Mouse (Mus musculus) G1E (cell line): ENCODE measurements around the gene Hnrnpul2. TPM values are rescaled to one million over a fixed set of nuclear protein-coding genes. Genes with fewer than 3 reads are reported as not detected.
A peak's percentile ranks its signal among the peaks of the same experiment; 100 is the strongest.

Experiments
- ATAC-seq: 2 replicates; pipeline ENCODE4 v1.8.0; 2016; ENCODE audit warnings: mild to moderate bottlenecking; ENCODE audit not compliant: insufficient number of reproducible peaks, poor library complexity, low FRiP score, severe bottlenecking; ENCODE audit errors: extremely low read depth
- DNase-seq: peaks from one replicate; pipeline ENCODE4 v3.0.0; 2012; ENCODE audit warnings: low spot score
- H3K27me3 ChIP-seq: 2 replicates; pipeline ENCODE4 v1.6.1; 2012; ENCODE audit warnings: mild to moderate bottlenecking, low read length, inconsistent platforms; ENCODE audit not compliant: insufficient read depth
- H3K36me3 ChIP-seq: replicated peaks from 2 replicates; pipeline ENCODE3; 2012; ENCODE audit warnings: mild to moderate bottlenecking, inconsistent platforms
- H3K4me1 ChIP-seq: 2 replicates; pipeline ENCODE4 v1.6.1; 2012; ENCODE audit warnings: low read depth, low read length, inconsistent platforms, mixed read lengths; ENCODE audit not compliant: insufficient read depth
- H3K4me3 ChIP-seq: 2 replicates; pipeline ENCODE4 v1.5.1; 2012; ENCODE audit warnings: low read depth, mild to moderate bottlenecking, inconsistent platforms, low read length, moderate library complexity, mixed read lengths
- H3K9me3 ChIP-seq: replicated peaks from 2 replicates; pipeline ENCODE4 v1.6.1; 2012; ENCODE audit warnings: inconsistent platforms
- CTCF ChIP-seq: IDR thresholded peaks from 2 replicates; pipeline ENCODE4 v1.5.1; 2012; ENCODE audit warnings: low read depth, low read length, inconsistent platforms, mixed read lengths
- GATA1 ChIP-seq: IDR thresholded peaks from 2 replicates; pipeline ENCODE4 v1.6.1; 2012; ENCODE audit warnings: borderline replicate concordance, low read length, inconsistent platforms, mixed read lengths
- GATA2 ChIP-seq: IDR thresholded peaks from 2 replicates; pipeline ENCODE4 v1.6.1; 2012; ENCODE audit warnings: low read depth, low read length, inconsistent platforms, borderline replicate concordance
- POLR2AphosphoS5 ChIP-seq: IDR thresholded peaks from 2 replicates; pipeline ENCODE4 v1.6.1; 2012; ENCODE audit warnings: low read depth, low read length, inconsistent platforms; ENCODE audit not compliant: insufficient replicate concordance
- TAL1 ChIP-seq: conservative IDR thresholded peaks from 2 replicates; pipeline ENCODE4 v1.6.1; 2012; ENCODE audit warnings: low read depth, low read length, inconsistent platforms, mixed read lengths
- polyA plus RNA-seq: library from polyadenylated mRNA; stranded (reverse); fragments of >175 nt; gene quantifications from 2 replicates; pipeline ENCODE4 v1.2.3, GENCODE M21; 2012
- total RNA-seq, 2 experiments: library from RNA; stranded (forward) in 1 of 2; stranded (reverse) in 1 of 2; fragments of 200-1000 nt in 1 of 2; fragments of >200 nt in 1 of 2; fragmentation: Nextera tagmentation in 1 of 2; gene quantifications; 2 replicates each; pipeline ENCODE4 v1.2.3; 2014 to 2017

Hnrnpul2 gene
- total and polyA plus RNA-seq, 3 experiments, result 45.9 to 114 (median 82.1) TPM

DNA sequence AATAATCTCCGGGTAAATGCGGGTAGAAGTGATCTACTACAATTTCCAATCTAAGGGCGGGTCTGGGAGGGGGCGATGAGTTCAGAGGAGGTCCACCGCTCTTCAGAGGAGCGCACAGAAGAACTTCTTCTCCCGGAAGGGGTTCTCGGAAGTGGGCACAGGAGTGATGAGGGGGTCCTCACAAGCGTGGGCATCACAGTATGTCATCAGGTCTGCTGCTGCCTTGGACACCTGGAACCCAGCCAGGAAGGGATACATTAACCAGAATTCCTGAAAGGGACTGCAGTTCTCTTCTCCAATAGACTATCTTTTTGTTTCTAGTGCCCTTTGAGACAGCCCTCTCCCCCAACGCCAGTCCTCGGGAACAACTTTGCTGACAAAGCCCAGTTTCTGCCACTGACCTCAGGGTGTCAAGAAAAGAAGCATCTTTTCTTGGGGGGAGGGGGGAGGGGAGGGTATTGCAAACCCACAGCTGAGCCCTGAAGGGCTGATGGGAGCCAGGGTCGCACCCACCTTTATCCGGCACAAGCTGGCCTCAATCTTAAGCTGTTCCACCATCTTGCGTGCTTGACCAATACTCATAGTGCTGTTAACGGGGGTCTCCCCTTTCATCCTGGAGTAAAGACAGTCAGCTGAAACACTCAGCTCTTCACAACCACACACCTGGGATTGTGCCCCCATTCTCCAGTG is 18.4 kb downstream of the Hnrnpul2 start:
- no peak for ATAC-seq
- Histone ChIP-seq H3K4me1 (peaks cover 3% of the 10 kb centered on the region; the same call in 1 of the 2 replicates), H3K9me3 (no peaks in the 10 kb centered on the region), H3K27me3 (no peaks in the 10 kb centered on the region), H3K4me3 (no peak overlapping the region), H3K36me3 (peaks cover 96% of the 10 kb centered on the region)
- no peak for DNase-seq
- no peak for TF ChIP-seq GATA1
- no peak for TF ChIP-seq CTCF

DNA sequence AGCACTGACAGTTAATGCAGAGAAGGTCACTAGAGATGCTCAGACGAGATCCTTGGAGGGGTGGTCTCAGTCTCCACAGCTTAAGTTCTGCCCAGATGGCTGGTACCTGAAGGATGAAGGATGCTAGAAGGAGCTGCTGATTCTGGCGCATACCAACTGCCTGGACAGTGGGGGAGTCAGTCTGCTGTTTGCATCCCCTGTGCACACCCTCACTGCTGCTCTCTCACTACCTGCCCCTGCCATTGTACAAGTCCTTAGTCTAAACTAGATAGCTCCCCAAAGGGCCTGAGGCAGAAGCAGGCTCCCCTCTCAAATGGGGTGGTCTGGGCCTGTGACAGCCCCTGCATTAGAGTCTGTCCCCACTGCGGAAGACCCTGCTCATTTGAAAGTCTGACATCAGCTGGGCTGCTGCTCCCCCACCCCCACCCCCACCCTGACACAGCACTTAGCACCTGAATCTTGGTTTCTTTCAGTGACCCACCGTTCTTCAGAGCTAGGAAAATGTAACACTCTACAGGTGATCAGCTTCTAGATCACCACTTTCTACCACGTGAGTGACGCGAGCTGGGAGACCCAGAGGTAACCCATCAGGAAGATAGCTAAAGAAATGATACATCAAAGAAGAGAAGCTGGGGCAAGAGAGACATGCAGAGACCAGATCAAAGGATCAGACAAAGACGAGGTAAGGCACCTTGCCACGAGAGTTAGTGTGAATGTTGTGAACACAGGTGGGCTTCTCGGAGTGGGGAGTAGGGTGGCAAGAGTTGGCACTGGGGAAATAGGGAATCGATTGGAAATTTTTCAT is 19.5 kb downstream of the Hnrnpul2 start, which contains the start of gene Gng3:
Gng3 (minus strand) TSS at position 92 of the 805 bp plus-strand sequence.
- Histone ChIP-seq H3K9me3 (no peaks in the 10 kb centered on the region), H3K4me1 (peaks cover 3% of the 10 kb centered on the region; the same call in 1 of the 2 replicates), H3K36me3 (peaks cover 95% of the 10 kb centered on the region), H3K4me3 (no peak within 1 kb of the TSS), H3K27me3 (no peaks in the 10 kb centered on the region)
- TF ChIP-seq TAL1 (no peak), POLR2AphosphoS5 (no peak), GATA2 (no peak), GATA1 (no peak), CTCF (no peak)
- DNase-seq, result no peak
- ATAC-seq, result no peak

DNA sequence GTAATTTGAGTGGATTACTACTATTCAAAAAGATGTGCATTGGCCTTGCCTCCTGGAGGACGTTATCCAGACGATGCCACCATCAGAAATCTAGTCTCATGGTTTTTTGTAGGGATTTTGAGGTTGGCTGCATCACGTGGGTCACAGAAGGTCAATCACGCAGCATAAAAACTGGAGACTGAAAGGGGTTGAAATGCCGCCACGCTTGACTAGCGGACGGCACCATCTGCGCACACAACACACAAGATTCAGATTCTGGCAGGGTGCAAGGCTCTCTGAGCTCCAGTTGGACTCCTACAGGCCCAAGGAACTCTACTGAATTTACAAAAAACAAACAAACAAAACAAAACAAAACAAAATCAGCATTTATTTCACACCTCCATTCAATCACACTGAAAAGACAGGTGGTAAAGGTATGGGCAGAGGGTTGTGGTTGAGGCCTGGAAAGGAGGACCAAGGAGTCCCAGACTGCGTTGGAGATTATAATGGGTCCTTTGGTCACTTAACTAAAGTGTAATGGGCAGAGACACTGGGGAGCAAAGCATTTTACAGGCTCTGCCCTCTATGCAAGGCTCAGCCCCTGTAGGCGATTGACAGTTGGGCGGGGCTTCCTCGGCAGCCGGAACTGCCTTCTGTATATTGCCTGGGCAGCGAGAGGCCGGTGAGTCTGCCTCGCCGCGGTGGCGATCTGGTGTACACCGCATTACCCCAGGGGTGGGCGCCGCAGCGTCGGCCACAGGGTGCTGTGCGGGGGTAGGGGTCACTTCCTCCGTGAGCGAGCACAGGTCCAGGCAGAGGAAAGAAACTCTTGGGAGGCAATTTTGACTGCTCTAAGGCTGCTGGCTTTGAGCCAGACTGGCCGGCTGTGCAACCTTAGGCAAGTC is 20.3 kb downstream of the Hnrnpul2 start:
- DNase-seq, result no peak
- no peaks in the 10 kb centered on the region for H3K27me3 ChIP-seq
- H3K36me3 ChIP-seq, result peaks cover 94% of the 10 kb centered on the region
- no peak for ATAC-seq
- no peak for TF ChIP-seq POLR2AphosphoS5
- no peaks in the 10 kb centered on the region for H3K9me3 ChIP-seq
- H3K4me3 ChIP-seq, result no peak overlapping the region
- H3K4me1 ChIP-seq, result peaks cover 3% of the 10 kb centered on the region; the same call in 1 of the 2 replicates

- no peak for DNase-seq
- TF ChIP-seq POLR2AphosphoS5 (no peak), GATA2 (no peak), TAL1 (no peak), GATA1 (no peak), CTCF (no peak)
- Histone ChIP-seq H3K4me1 (peaks cover 3% of the 10 kb centered on the region; the same call in 1 of the 2 replicates), H3K9me3 (no peaks in the 10 kb centered on the region), H3K36me3 (peaks cover 94% of the 10 kb centered on the region), H3K27me3 (no peaks in the 10 kb centered on the region), H3K4me3 (no peak overlapping the region)
- no peak for ATAC-seq
These were observed 21.2 kb downstream of the Hnrnpul2 start for GRCm38 (mm10) chr19:8841012-8841411.

GRCm38 (mm10) chr19:8842961-8843360 is 23.2 kb downstream of the Hnrnpul2 start:
- no peaks in the 10 kb centered on the region for H3K9me3 ChIP-seq
- no peaks in the 10 kb centered on the region for H3K27me3 ChIP-seq
- peaks cover 7% of the 10 kb centered on the region; the same call in 1 of the 2 replicates for H3K4me1 ChIP-seq
- DNase-seq (no peak), ATAC-seq (no peak)
- H3K4me3 ChIP-seq, result no peak overlapping the region
- TF ChIP-seq POLR2AphosphoS5 (no peak), GATA2 (no peak), TAL1 (no peak), GATA1 (no peak), CTCF (no peak)
- H3K36me3 ChIP-seq, result peaks cover 94% of the 10 kb centered on the region

DNA sequence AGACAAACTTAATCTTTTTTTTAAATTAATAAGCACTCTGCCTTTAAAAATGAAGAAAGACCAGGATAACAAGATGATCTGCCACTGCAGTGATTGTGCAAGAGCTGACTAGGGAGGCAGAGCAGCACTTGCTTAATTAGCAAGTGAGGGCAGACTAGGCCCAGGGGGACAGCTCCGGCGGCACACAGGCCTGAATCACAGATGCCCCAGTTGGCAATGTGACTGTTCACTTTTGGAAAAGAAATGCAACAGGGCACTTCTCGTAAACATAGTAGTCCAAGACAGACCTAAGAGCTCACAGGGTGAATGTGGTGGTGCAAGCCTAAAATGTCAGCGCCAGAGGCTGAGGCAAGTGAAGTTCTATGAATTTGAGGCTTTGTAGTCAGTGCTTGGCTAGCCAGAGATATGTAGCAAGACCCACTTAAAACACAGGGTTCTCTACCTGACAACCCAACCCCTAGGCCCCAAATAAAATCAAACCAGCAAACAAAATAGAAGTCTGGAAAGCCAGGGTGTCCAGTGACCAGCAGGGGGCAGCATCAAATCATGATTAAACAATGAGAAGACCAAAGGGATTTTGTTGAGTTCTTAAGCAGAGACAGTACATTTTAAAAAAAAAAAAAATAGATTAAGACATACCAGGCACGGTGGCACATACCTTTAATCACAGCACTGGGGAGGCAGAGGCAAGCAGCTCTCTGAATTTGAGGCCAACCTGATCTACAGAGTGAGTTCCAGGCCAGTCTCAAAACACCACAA is 24.7 kb downstream of the Hnrnpul2 start:
- no peak for ATAC-seq
- no peaks in the 10 kb centered on the region for H3K9me3 ChIP-seq
- no peak overlapping the region for H3K4me3 ChIP-seq
- TF ChIP-seq POLR2AphosphoS5, result no peak
- TF ChIP-seq GATA1, result no peak
- peak; percentile 52 for TF ChIP-seq CTCF
- TF ChIP-seq GATA2, result no peak
- TF ChIP-seq TAL1, result no peak
- H3K27me3 ChIP-seq, result no peaks in the 10 kb centered on the region
- H3K36me3 ChIP-seq, result peaks cover 94% of the 10 kb centered on the region
- peaks cover 4% of the 10 kb centered on the region; the same call in 1 of the 2 replicates for H3K4me1 ChIP-seq
- peak; percentile 53 for DNase-seq
